In the genomic region with DNA sequence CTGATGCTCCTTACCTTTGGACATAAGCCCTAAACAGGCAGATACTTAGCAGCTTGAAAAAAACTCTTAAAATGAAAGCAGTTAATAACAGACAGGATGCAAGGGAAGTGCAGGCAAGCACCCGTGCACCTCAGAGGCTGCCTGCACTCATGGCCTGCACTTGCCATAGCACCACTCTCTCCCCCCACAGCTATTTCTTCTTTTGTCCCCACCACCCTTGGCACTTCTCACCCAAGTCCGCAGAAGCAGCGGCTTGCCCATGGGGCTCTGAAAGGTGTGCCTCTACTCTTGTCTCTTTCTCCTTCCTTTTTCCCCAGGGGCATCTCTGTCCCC, we compare ENCODE assay signal across 9 mouse cellular contexts. TPM values are rescaled to one million over a fixed set of nuclear protein-coding genes. Genes with fewer than 3 reads are reported as not detected.
DNase-seq lines count a peak whose midpoint lies in the region; ATAC-seq and TF ChIP-seq lines count a peak whose summit lies in the region.
"Had no signal": no experiment of that assay in that cellular context is flagged by ENCODE, and none has a peak within 500 bp of the region (broad histone marks: within the 10 kb centered on the region; RNA-seq: fewer than 3 reads in every experiment).

No protein-coding gene starts in this region.

- TF ChIP-seq EP300 in heart, adult 2 months (IDR thresholded peaks at IDR 0.05; ENCODE audit: insufficient read depth, low read depth, low read length) = no peak

- no peaks in the 10 kb centered on the region for H3K36me3 ChIP-seq in heart, adult 2 months (ENCODE audit: control insufficient read depth, insufficient read depth, low read length)
- no peaks in the 10 kb centered on the region for H3K36me3 ChIP-seq in hindbrain, embryonic 11.5 days (ENCODE audit: control insufficient read depth, insufficient read depth, low read length)

- no peak overlapping the region; the same call in 1 of the 2 replicates for H3K9ac ChIP-seq in heart, adult 2 months (ENCODE audit: low read depth, low read length)
- no peak overlapping the region; the same call in 1 of the 2 replicates for H3K9ac ChIP-seq in hindbrain, embryonic 11.5 days (ENCODE audit: low read depth, low read length)

- H3K27me3 ChIP-seq in heart, adult 2 months (ENCODE audit: control insufficient read depth, insufficient read depth, low read length) = no peaks in the 10 kb centered on the region
- no peaks in the 10 kb centered on the region for H3K27me3 ChIP-seq in hindbrain, embryonic 11.5 days (ENCODE audit: control insufficient read depth, insufficient read depth, low read length)

- TF ChIP-seq CTCF in heart, adult 2 months (IDR thresholded peaks at IDR 0.05) = no peak

- no peaks in the 10 kb centered on the region for H3K79me2 ChIP-seq in heart, adult 2 months (replicated peaks; ENCODE audit: control insufficient read depth, insufficient read depth, low read length)

- WGBS in heart, adult 2 months = 27% methylated on average over 3 of the region's 3 CpGs
- 14% methylated on average over 3 of the region's 3 CpGs for WGBS in hindbrain, embryonic 11.5 days

- H3K27ac ChIP-seq in heart, adult 2 months = no peak overlapping the region
- H3K27ac ChIP-seq in hindbrain, embryonic 11.5 days (ENCODE audit: low read depth, low read length) = no peak overlapping the region

- intact Hi-C loops in heart, adult 2 months (cut with DNase I) = no loop called here

- no peaks in the 10 kb centered on the region for H3K9me3 ChIP-seq in hindbrain, embryonic 11.5 days (ENCODE audit: control insufficient read depth, low read length)

- no peaks in the 10 kb centered on the region for H3K4me1 ChIP-seq in heart, adult 2 months (ENCODE audit: control insufficient read depth, insufficient read depth, low read length)
- H3K4me1 ChIP-seq in hindbrain, embryonic 11.5 days (replicated peaks; ENCODE audit: control insufficient read depth, insufficient read depth, low read length) = no peaks in the 10 kb centered on the region

- H3K4me2 ChIP-seq in hindbrain, embryonic 11.5 days (replicated peaks; ENCODE audit: low read depth, low read length) = peak overlapping the region; percentile 67

- peak overlapping the region; percentile 44; the same call in 1 of the 2 replicates for H3K4me3 ChIP-seq in heart, adult 2 months
- H3K4me3 ChIP-seq in hindbrain, embryonic 11.5 days (ENCODE audit: low read depth, low read length) = peak overlapping the region; percentile 58

- peak; percentile 74 for ATAC-seq in hindbrain, embryonic 11.5 days (ENCODE audit: low FRiP score)
- ATAC-seq in megakaryocyte progenitor cell, adult 5-6 weeks (replicated peaks; ENCODE audit: poor library complexity) = peak; percentile 18; the same call in 1 of the 2 replicates
- no peak for ATAC-seq in megakaryocyte-erythroid progenitor cell, adult 5-6 weeks (replicated peaks; ENCODE audit: low FRiP score, low TSS enrichment, poor library complexity, severe bottlenecking)
- ATAC-seq in monocyte, adult 5-6 weeks (replicated peaks; ENCODE audit: insufficient number of reproducible peaks, low FRiP score, low TSS enrichment, poor library complexity, severe bottlenecking) = no peak

- DNase-seq in heart, adult 2 months = peak in 1 of 2 experiments; percentile 12
- DNase-seq in heart, adult 11 months = no peak
- peak; percentile 4 for DNase-seq in MN1 (ENCODE audit: low spot score)
- no peak for DNase-seq in hindbrain, embryonic 11.5 days (ENCODE audit: low spot score)
- DNase-seq in thymus, postnatal 25 days = no peak

- no peak for TF ChIP-seq POLR2A in heart, adult 2 months (IDR thresholded peaks at IDR 0.05; ENCODE audit: insufficient read depth, low read depth, low read length)

RNA-seq across cellular contexts. Expression of gene Slc22a29, which starts 34.0 kb away (rescaled TPM):
- total RNA-seq in heart, adult 2 months (2021) = not detected
- not detected in 2 replicates for polyA plus RNA-seq in heart, adult 2 months (2012; rRNA removed)
- not detected in 2 replicates for polyA plus RNA-seq in hindbrain, embryonic 11.5 days (2014; fragmentation: Nextera tagmentation; extraction: Ambion mirVana)
- not detected in 2 replicates for total RNA-seq in megakaryocyte progenitor cell, adult 5-6 weeks (2015)
- not detected in 2 replicates for total RNA-seq in megakaryocyte progenitor cell, adult 5-6 weeks (2017)
- total RNA-seq in megakaryocyte-erythroid progenitor cell, adult 5-6 weeks (2014; fragmentation: Nextera tagmentation) = not detected in 2 replicates
- total RNA-seq in megakaryocyte-erythroid progenitor cell, adult 5-6 weeks (2017) = not detected in 2 replicates
- total RNA-seq in monocyte, adult 5-6 weeks (2017) = not detected in 3 replicates
- polyA plus RNA-seq: C2C12 had no signal

Comparison
In these comparisons a context has a peak if more than half of its experiments do, and no peak if none do; other contexts are left out.
1. ATAC-seq: peak in hindbrain, embryonic 11.5 days (single experiment) and megakaryocyte progenitor cell, adult 5-6 weeks (single experiment); none in megakaryocyte-erythroid progenitor cell, adult 5-6 weeks (single experiment) and monocyte, adult 5-6 weeks (single experiment).